Mouse (Mus musculus) intestine, postnatal 0 days (tissue): Measurements from ENCODE around the gene Gnl1. TPM values are rescaled to one million over a fixed set of nuclear protein-coding genes. Genes with fewer than 3 reads are reported as not detected.

Experiments
- ATAC-seq: fragments of 200-750 bp; cut with Nextera tagmentation; 2 replicates; pipeline ENCODE4 v1.8.0; 2017; ENCODE audit warnings: mild to moderate bottlenecking, moderate TSS enrichment, moderate library complexity
- H3K27ac ChIP-seq: fragments of 300-500 bp; sonication (generic); 2 replicates; pipeline ENCODE4 v1.5.1; 2014; ENCODE audit warnings: mild to moderate bottlenecking, low read depth, low read length, moderate library complexity
- H3K27me3 ChIP-seq: fragments of 300-500 bp; sonication (generic); replicated peaks from 2 replicates; pipeline ENCODE4 v1.6.1; 2014; ENCODE audit warnings: low read length, mixed read lengths; ENCODE audit not compliant: control insufficient read depth, insufficient read depth
- H3K36me3 ChIP-seq: fragments of 300-500 bp; sonication (generic); 2 replicates; pipeline ENCODE4 v1.6.1; 2014; ENCODE audit warnings: mild to moderate bottlenecking, moderate library complexity; ENCODE audit not compliant: control insufficient read depth, insufficient read depth
- H3K4me1 ChIP-seq: fragments of 300-500 bp; sonication (generic); replicated peaks from 2 replicates; pipeline ENCODE4 v1.6.1; 2014; ENCODE audit warnings: antibody characterized with exemption, low read length, mixed read lengths; ENCODE audit not compliant: control insufficient read depth, insufficient read depth
- H3K4me2 ChIP-seq: fragments of 300-500 bp; sonication (generic); replicated peaks from 2 replicates; pipeline ENCODE4 v1.6.1; 2014; ENCODE audit warnings: low read depth, mild to moderate bottlenecking, moderate library complexity
- H3K4me3 ChIP-seq: fragments of 300-500 bp; sonication (generic); 2 replicates; pipeline ENCODE4 v1.5.1; 2014; ENCODE audit warnings: low read depth, low read length
- H3K9ac ChIP-seq: fragments of 300-500 bp; sonication (generic); 2 replicates; pipeline ENCODE4 v1.6.1; 2014; ENCODE audit warnings: mild to moderate bottlenecking, low read depth, low read length
- H3K9me3 ChIP-seq: fragments of 300-500 bp; sonication (generic); 2 replicates; pipeline ENCODE4 v1.6.1; 2016; ENCODE audit warnings: mixed run types; ENCODE audit not compliant: control insufficient read depth
- CTCF ChIP-seq: sonication (generic); IDR thresholded peaks from 2 replicates; pipeline ENCODE4 v1.5.1; 2016; ENCODE audit warnings: low read depth, mild to moderate bottlenecking, control low read depth, antibody characterized with exemption, moderate library complexity
- whole genome bisulfite sequencing: fragments of 180-500 bp; shearing (Covaris S2); extraction: QIAGEN DNeasy Blood & Tissue Kit; methylation state at CpG from one replicate; pipeline ENCODE4 v1.1.7; 2014; 5-methylcytosine and 5-hydroxymethylcytosine counted together
- polyA plus RNA-seq: library from polyadenylated mRNA; unstranded; fragments of >200 nt; fragmentation: Nextera tagmentation; extraction: Ambion mirVana; gene quantifications from 2 replicates; pipeline ENCODE4 v1.2.1, GENCODE M21; 2015

Gnl1 gene
- polyA plus RNA-seq, 1 experiment from 2014 or later: 29.4 TPM

DNA sequence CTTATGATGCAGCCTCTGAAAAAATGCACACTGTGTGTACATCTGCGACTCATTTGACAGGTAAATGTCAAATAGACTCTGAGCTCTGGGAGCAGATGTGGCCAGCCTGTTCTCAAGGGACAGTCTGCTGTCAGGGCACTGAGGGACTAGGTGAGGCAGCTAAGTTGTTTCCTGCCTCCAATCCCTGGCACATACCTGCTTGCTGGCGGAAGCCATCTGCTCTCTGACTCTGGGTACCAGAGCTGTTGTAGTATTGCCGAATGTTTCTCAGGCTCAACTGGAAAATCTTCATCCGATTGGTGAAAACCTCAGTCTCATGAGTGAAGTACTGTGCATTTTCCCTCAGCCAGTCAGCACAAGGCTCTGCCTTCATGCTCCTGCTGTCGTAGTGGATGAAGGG is 37.4 kb downstream of the Gnl1 start:
- Histone ChIP-seq H3K4me2 (no peak overlapping the region), H3K4me1 (0 out of 2 replicates have a peak, but pooled peaks cover 3% of the 10 kb centered on the region), H3K4me3 (no peak overlapping the region), H3K9me3 (no peaks in the 10 kb centered on the region), H3K36me3 (peaks cover 13% of the 10 kb centered on the region; the same call in 1 of the 2 replicates), H3K27me3 (no peaks in the 10 kb centered on the region), H3K27ac (no peak overlapping the region; the same call in 1 of the 2 replicates), H3K9ac (no peak overlapping the region)
- no peak for TF ChIP-seq CTCF
- no peak for ATAC-seq
- 85% methylated on average over 5 of the region's 5 CpGs for WGBS

- no peak for TF ChIP-seq CTCF
- H3K9me3 ChIP-seq: no peaks in the 10 kb centered on the region
- H3K27ac ChIP-seq: no peak overlapping the region
- no peaks in the 10 kb centered on the region for H3K27me3 ChIP-seq
- H3K4me1 ChIP-seq: 0 out of 2 replicates have a peak, but pooled peaks cover 3% of the 10 kb centered on the region
- H3K4me3 ChIP-seq: no peak overlapping the region
- H3K36me3 ChIP-seq: peaks cover 13% of the 10 kb centered on the region; the same call in 1 of the 2 replicates
- 55% methylated on average over 2 of the region's 2 CpGs for WGBS
- ATAC-seq: no peak
- no peak overlapping the region for H3K4me2 ChIP-seq
- no peak overlapping the region for H3K9ac ChIP-seq
Observed at GRCm38 (mm10) chr17:36018979-36019378, 39.3 kb downstream of the Gnl1 start.

DNA sequence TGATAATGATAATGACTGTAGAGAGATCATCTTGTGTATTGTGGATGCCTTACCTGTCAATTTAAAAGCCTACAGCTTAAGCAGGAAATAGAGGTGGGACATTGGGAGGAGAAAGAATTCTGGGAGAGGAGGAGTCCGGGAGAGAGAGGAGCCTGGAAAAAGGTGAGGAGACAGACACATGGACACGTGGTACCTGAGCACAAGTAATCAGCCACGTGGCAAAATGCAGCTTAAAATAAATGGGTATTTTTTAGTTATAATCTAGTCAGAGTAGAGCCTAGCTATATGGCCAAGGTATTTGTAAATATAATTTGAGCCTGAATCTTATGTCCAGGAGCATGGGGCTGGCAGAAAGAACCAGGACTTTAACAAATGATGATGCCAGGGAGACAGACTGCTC is 39.9 kb downstream of the Gnl1 start:
- H3K36me3 ChIP-seq: peaks cover 7% of the 10 kb centered on the region; the same call in 1 of the 2 replicates
- peak overlapping the region; percentile 60 for H3K4me2 ChIP-seq
- ATAC-seq: no peak
- 0 out of 2 replicates have a peak overlapping the region, but pooled peaks have one; percentile 15 for H3K4me3 ChIP-seq
- H3K27me3 ChIP-seq: no peaks in the 10 kb centered on the region
- TF ChIP-seq CTCF: no peak
- WGBS: 70% methylated on average over 3 of the region's 3 CpGs
- H3K4me1 ChIP-seq: 0 out of 2 replicates have a peak, but pooled peaks cover 3% of the 10 kb centered on the region
- no peak overlapping the region for H3K27ac ChIP-seq
- no peak overlapping the region for H3K9ac ChIP-seq
- no peaks in the 10 kb centered on the region for H3K9me3 ChIP-seq

- Histone ChIP-seq H3K4me1 (0 out of 2 replicates have a peak, but pooled peaks cover 3% of the 10 kb centered on the region), H3K27ac (peak within 1 kb of the TSS; percentile 65), H3K36me3 (no peaks in the 10 kb centered on the region), H3K9me3 (no peaks in the 10 kb centered on the region), H3K9ac (0 out of 2 replicates have a peak within 1 kb of the TSS, but pooled peaks have one; percentile 31), H3K27me3 (no peaks in the 10 kb centered on the region), H3K4me3 (peak within 1 kb of the TSS; percentile 15; the same call in 1 of the 2 replicates), H3K4me2 (peak within 1 kb of the TSS; percentile 60)
- peak; percentile 78 for ATAC-seq
- 21% methylated on average over 15 of the region's 15 CpGs for WGBS
- peak; percentile 57 for TF ChIP-seq CTCF
Observed at GRCm38 (mm10) chr17:36020191-36021073, 40.8 kb downstream of the Gnl1 start, which contains the start of gene H2-T24. Gene H2-T24 (minus strand): TSS chr17:36020560.

DNA sequence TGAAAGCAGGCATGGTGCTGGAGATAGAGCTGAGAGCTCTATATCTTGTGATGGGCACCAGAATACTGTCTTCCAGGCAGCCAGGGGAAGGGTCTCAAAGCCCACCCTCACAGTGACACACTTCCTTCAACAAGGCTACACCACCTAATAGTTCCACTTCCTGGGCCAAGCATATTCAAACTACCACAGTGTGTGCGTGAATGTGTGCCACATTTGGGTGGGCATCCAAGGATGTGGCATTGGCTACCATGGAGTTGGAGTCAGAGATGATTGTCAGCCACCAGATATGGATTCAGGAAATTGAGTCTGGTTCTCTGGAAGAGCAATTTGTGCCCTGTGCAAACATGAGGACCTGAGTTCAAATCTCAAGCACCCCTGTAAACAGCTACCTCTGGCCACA is 41.7 kb downstream of the Gnl1 start:
- Histone ChIP-seq H3K9me3 (no peaks in the 10 kb centered on the region), H3K36me3 (no peaks in the 10 kb centered on the region), H3K4me3 (no peak overlapping the region), H3K27ac (peak overlapping the region; percentile 65; the same call in 1 of the 2 replicates), H3K4me2 (peak overlapping the region; percentile 60), H3K4me1 (0 out of 2 replicates have a peak, but pooled peaks cover 3% of the 10 kb centered on the region), H3K9ac (no peak overlapping the region), H3K27me3 (no peaks in the 10 kb centered on the region)
- ATAC-seq: no peak
- WGBS: 88% methylated on average over 1 of the region's 1 CpGs
- TF ChIP-seq CTCF: no peak

GRCm38 (mm10) chr17:36022098-36022497 is 42.4 kb downstream of the Gnl1 start:
- Histone ChIP-seq H3K4me2 (no peak overlapping the region), H3K9me3 (no peaks in the 10 kb centered on the region), H3K27me3 (no peaks in the 10 kb centered on the region), H3K27ac (no peak overlapping the region), H3K36me3 (no peaks in the 10 kb centered on the region), H3K9ac (no peak overlapping the region), H3K4me3 (no peak overlapping the region), H3K4me1 (0 out of 2 replicates have a peak, but pooled peaks cover 3% of the 10 kb centered on the region)
- TF ChIP-seq CTCF: no peak
- ATAC-seq: no peak
- WGBS: 97% methylated on average over 9 of the region's 9 CpGs
